Mouse (Mus musculus): ENCODE results near the gene Akr1c12.
"Not testable (repeated sequence)": the region's sequence is repeated elsewhere in the genome, so short reads cannot be mapped to it uniquely, and the experiment has no call there.

- TF ChIP-seq POLR2A (IDR thresholded peaks at IDR 0.05; ENCODE audit: low read depth, low read length); UBTF (IDR thresholded peaks at IDR 0.05; ENCODE audit: low read depth, low read length); CTCF (conservative IDR thresholded peaks at IDR 0.05 in 1 of 2, IDR thresholded peaks at IDR 0.05 in 1 of 2; ENCODE audit: low read depth in 2 of 2, low read length in 2 of 2); ZMIZ1 (IDR thresholded peaks at IDR 0.05; ENCODE audit: low read depth, low read length); PAX5 (IDR thresholded peaks at IDR 0.05; ENCODE audit: low read length); KAT2A (IDR thresholded peaks at IDR 0.05; ENCODE audit: insufficient replicate concordance, low read length); POLR2AphosphoS2 (IDR thresholded peaks at IDR 0.05; ENCODE audit: low read depth, low read length); MAFK (IDR thresholded peaks at IDR 0.05; ENCODE audit: insufficient replicate concordance, low read length); EP300 (IDR thresholded peaks at IDR 0.05; ENCODE audit: low read length); NRF1 (IDR thresholded peaks at IDR 0.05; ENCODE audit: low read depth, low read length); TCF12 (IDR thresholded peaks at IDR 0.05; ENCODE audit: low read depth, low read length); MEF2A (IDR thresholded peaks at IDR 0.05; ENCODE audit: borderline replicate concordance, low read depth, low read length); HCFC1 (IDR thresholded peaks at IDR 0.05; ENCODE audit: low read depth, low read length): not testable (repeated sequence)
These were observed 22.3 kb downstream of the Akr1c12 start for GRCm38 (mm10) chr13:4256894-4257293.

Data from CH12.LX (cell line).